13 mouse cellular contexts compared by ENCODE assay signal in genomic region chr10:67100831-67101251, GRCm38 (mm10). TPM values are rescaled to one million over a fixed set of nuclear protein-coding genes. Genes with fewer than 3 reads are reported as not detected.
A peak's percentile ranks its signal among the peaks of the same experiment; 100 is the strongest.
DNase-seq lines count a peak whose midpoint lies in the region; ATAC-seq lines count a peak whose summit lies in the region.
"Had no signal": no experiment of that assay in that cellular context is flagged by ENCODE, and none has a peak within 500 bp of the region (broad histone marks: within the 10 kb centered on the region; RNA-seq: fewer than 3 reads in every experiment).

No protein-coding gene starts in this region.

- no peaks in the 10 kb centered on the region for H3K36me3 ChIP-seq in hindbrain, embryonic 15.5 days
- H3K36me3 ChIP-seq in hindbrain, embryonic 11.5 days (ENCODE audit: control insufficient read depth, insufficient read depth, low read length): no peaks in the 10 kb centered on the region
- no peaks in the 10 kb centered on the region for H3K36me3 ChIP-seq in forebrain, embryonic 14.5 days (ENCODE audit: control insufficient read depth, insufficient read depth, low read length)
- H3K36me3 ChIP-seq: hindbrain, embryonic 12.5 days; liver, embryonic 13.5 days; midbrain, embryonic 15.5 days had no signal

- H3K4me3 ChIP-seq in hindbrain, embryonic 15.5 days: no peak overlapping the region
- no peak overlapping the region for H3K4me3 ChIP-seq in hindbrain, embryonic 11.5 days (ENCODE audit: low read depth, low read length)
- no peak overlapping the region for H3K4me3 ChIP-seq in forebrain, embryonic 14.5 days (ENCODE audit: low read depth, low read length)
- H3K4me3 ChIP-seq: embryonic facial prominence, embryonic 10.5 days; hindbrain, embryonic 12.5 days; liver, embryonic 13.5 days; midbrain, embryonic 15.5 days had no signal

- H3K9me3 ChIP-seq in hindbrain, embryonic 15.5 days: no peaks in the 10 kb centered on the region
- no peaks in the 10 kb centered on the region for H3K9me3 ChIP-seq in hindbrain, embryonic 11.5 days (ENCODE audit: control insufficient read depth, low read length)
- H3K9me3 ChIP-seq in forebrain, embryonic 14.5 days (replicated peaks; ENCODE audit: control insufficient read depth, low read length): no peaks in the 10 kb centered on the region
- H3K9me3 ChIP-seq: embryonic facial prominence, embryonic 10.5 days; hindbrain, embryonic 12.5 days; liver, embryonic 13.5 days; midbrain, embryonic 15.5 days had no signal

- H3K4me1 ChIP-seq in hindbrain, embryonic 15.5 days (replicated peaks): peaks cover 82% of the 10 kb centered on the region
- H3K4me1 ChIP-seq in hindbrain, embryonic 11.5 days (replicated peaks; ENCODE audit: control insufficient read depth, insufficient read depth, low read length): peaks cover 20% of the 10 kb centered on the region
- H3K4me1 ChIP-seq in forebrain, embryonic 14.5 days (ENCODE audit: control insufficient read depth, insufficient read depth, low read length): peaks cover 57% of the 10 kb centered on the region

- 0 out of 2 replicates have a peak overlapping the region, but pooled peaks have one; percentile 8 for H3K27ac ChIP-seq in hindbrain, embryonic 15.5 days (replicated peaks)
- H3K27ac ChIP-seq in hindbrain, embryonic 11.5 days (ENCODE audit: low read depth, low read length): no peak overlapping the region
- no peak overlapping the region for H3K27ac ChIP-seq in forebrain, embryonic 14.5 days (ENCODE audit: low read depth, low read length)
- H3K27ac ChIP-seq: embryonic facial prominence, embryonic 10.5 days; hindbrain, embryonic 12.5 days; liver, embryonic 13.5 days had no signal

- ATAC-seq in hindbrain, embryonic 15.5 days (ENCODE audit: low FRiP score, low read depth): no peak
- no peak for ATAC-seq in hindbrain, embryonic 11.5 days (ENCODE audit: low FRiP score)
- ATAC-seq in activated CD4-positive, CD25-positive, alpha-beta regulatory T cell, adult 4 months: peak; percentile 28
- ATAC-seq in forebrain, embryonic 14.5 days: no peak
- ATAC-seq: midbrain, embryonic 15.5 days had no signal

- H3K27me3 ChIP-seq in hindbrain, embryonic 15.5 days: no peaks in the 10 kb centered on the region
- no peaks in the 10 kb centered on the region for H3K27me3 ChIP-seq in hindbrain, embryonic 11.5 days (ENCODE audit: control insufficient read depth, insufficient read depth, low read length)
- H3K27me3 ChIP-seq in forebrain, embryonic 14.5 days (replicated peaks; ENCODE audit: control insufficient read depth, insufficient read depth, low read length): no peaks in the 10 kb centered on the region
- H3K27me3 ChIP-seq: hindbrain, embryonic 12.5 days; liver, embryonic 13.5 days; midbrain, embryonic 15.5 days had no signal

- no peak overlapping the region for H3K4me2 ChIP-seq in hindbrain, embryonic 15.5 days
- no peak overlapping the region for H3K4me2 ChIP-seq in hindbrain, embryonic 11.5 days (replicated peaks; ENCODE audit: low read depth, low read length)
- H3K4me2 ChIP-seq in forebrain, embryonic 14.5 days (ENCODE audit: low read length): no peak overlapping the region
- H3K4me2 ChIP-seq: hindbrain, embryonic 12.5 days; liver, embryonic 13.5 days; midbrain, embryonic 15.5 days had no signal

- 51% methylated on average over 9 of the region's 9 CpGs for WGBS in hindbrain, embryonic 15.5 days
- WGBS in hindbrain, embryonic 11.5 days: 66% methylated on average over 9 of the region's 9 CpGs
- WGBS in forebrain, embryonic 14.5 days: 69% methylated on average over 9 of the region's 9 CpGs

- DNase-seq in hindbrain, embryonic 11.5 days (ENCODE audit: low spot score): no peak
- DNase-seq in right cerebral cortex, adult 2 months (ENCODE audit: low spot score in 2 of 2): peak; percentile 58 to 62
- no peak for DNase-seq in right cerebral cortex, postnatal 36 days (ENCODE audit: low spot score in 2 of 2)
- no peak for DNase-seq in forebrain, embryonic 14.5 days (ENCODE audit: low spot score)
- no peak for DNase-seq in ovary, postnatal 14 days (ENCODE audit: low spot score)
- no peak for DNase-seq in kidney, adult 8-10 months
- DNase-seq: liver, embryonic 13.5 days; thymus, postnatal 4 days had no signal

- no peak overlapping the region for H3K9ac ChIP-seq in hindbrain, embryonic 15.5 days
- H3K9ac ChIP-seq in hindbrain, embryonic 11.5 days (ENCODE audit: low read depth, low read length): no peak overlapping the region
- no peak overlapping the region for H3K9ac ChIP-seq in forebrain, embryonic 14.5 days (ENCODE audit: low read length)
- H3K9ac ChIP-seq: hindbrain, embryonic 12.5 days; liver, embryonic 13.5 days; midbrain, embryonic 15.5 days had no signal

RNA-seq across cellular contexts. Expression of gene Reep3, which starts 4.1 kb away (rescaled TPM):
- 32.8 and 36.2 TPM in 2 replicates for polyA plus RNA-seq in hindbrain, embryonic 15.5 days (2015; fragmentation: Nextera tagmentation; extraction: Ambion mirVana)
- polyA plus RNA-seq in hindbrain, embryonic 11.5 days (2014; fragmentation: Nextera tagmentation; extraction: Ambion mirVana): 46.4 and 53.8 TPM in 2 replicates
- 10 to 100 TPM; 20.3 to 21.1 TPM for polyA plus RNA-seq in activated CD4-positive, CD25-positive, alpha-beta regulatory T cell, adult 4 months (2017; shearing (Covaris generic))
- 26.7 and 28.6 TPM in 2 replicates for polyA plus RNA-seq in forebrain, embryonic 14.5 days (2014; fragmentation: Nextera tagmentation; extraction: Ambion mirVana)

RNA-seq across cellular contexts. Expression of gene Jmjd1c, which starts 4.9 kb away (rescaled TPM):
- polyA plus RNA-seq in hindbrain, embryonic 15.5 days (2015; fragmentation: Nextera tagmentation; extraction: Ambion mirVana): 51.0 and 53.9 TPM in 2 replicates
- polyA plus RNA-seq in hindbrain, embryonic 11.5 days (2014; fragmentation: Nextera tagmentation; extraction: Ambion mirVana): 55.0 and 63.8 TPM in 2 replicates
- polyA plus RNA-seq in activated CD4-positive, CD25-positive, alpha-beta regulatory T cell, adult 4 months (2017; shearing (Covaris generic)): 10 to 100 TPM; 35.2 to 44.7 TPM
- 35.1 and 42.9 TPM in 2 replicates for polyA plus RNA-seq in forebrain, embryonic 14.5 days (2014; fragmentation: Nextera tagmentation; extraction: Ambion mirVana)

Comparison
In these comparisons a context has a peak if more than half of its experiments do, and no peak if none do; other contexts are left out.
1. DNase-seq: peak in right cerebral cortex, adult 2 months (2 of 2); none in hindbrain, embryonic 11.5 days (single experiment), right cerebral cortex, postnatal 36 days (0 of 2), forebrain, embryonic 14.5 days (single experiment), ovary, postnatal 14 days (single experiment) and kidney, adult 8-10 months (0 of 2).